Mouse (Mus musculus) intestine, postnatal 0 days (tissue): ENCODE results near the gene Yars. TPM values are rescaled to one million over a fixed set of nuclear protein-coding genes. Genes with fewer than 3 reads are reported as not detected.
"Not testable (repeated sequence)": the region's sequence is repeated elsewhere in the genome, so short reads cannot be mapped to it uniquely, and the experiment has no call there.

Experiments used
- ATAC-seq: fragments of 200-750 bp; cut with Nextera tagmentation; 2 replicates; pipeline ENCODE4 v1.8.0; 2017; ENCODE audit warnings: mild to moderate bottlenecking, moderate TSS enrichment, moderate library complexity
- H3K27ac ChIP-seq: fragments of 300-500 bp; sonication (generic); 2 replicates; pipeline ENCODE4 v1.5.1; 2014; ENCODE audit warnings: mild to moderate bottlenecking, low read depth, low read length, moderate library complexity
- H3K27me3 ChIP-seq: fragments of 300-500 bp; sonication (generic); replicated peaks from 2 replicates; pipeline ENCODE4 v1.6.1; 2014; ENCODE audit warnings: low read length, mixed read lengths; ENCODE audit not compliant: control insufficient read depth, insufficient read depth
- H3K36me3 ChIP-seq: fragments of 300-500 bp; sonication (generic); 2 replicates; pipeline ENCODE4 v1.6.1; 2014; ENCODE audit warnings: mild to moderate bottlenecking, moderate library complexity; ENCODE audit not compliant: control insufficient read depth, insufficient read depth
- H3K4me1 ChIP-seq: fragments of 300-500 bp; sonication (generic); replicated peaks from 2 replicates; pipeline ENCODE4 v1.6.1; 2014; ENCODE audit warnings: antibody characterized with exemption, low read length, mixed read lengths; ENCODE audit not compliant: control insufficient read depth, insufficient read depth
- H3K4me2 ChIP-seq: fragments of 300-500 bp; sonication (generic); replicated peaks from 2 replicates; pipeline ENCODE4 v1.6.1; 2014; ENCODE audit warnings: low read depth, mild to moderate bottlenecking, moderate library complexity
- H3K4me3 ChIP-seq: fragments of 300-500 bp; sonication (generic); 2 replicates; pipeline ENCODE4 v1.5.1; 2014; ENCODE audit warnings: low read depth, low read length
- H3K9ac ChIP-seq: fragments of 300-500 bp; sonication (generic); 2 replicates; pipeline ENCODE4 v1.6.1; 2014; ENCODE audit warnings: mild to moderate bottlenecking, low read depth, low read length
- H3K9me3 ChIP-seq: fragments of 300-500 bp; sonication (generic); 2 replicates; pipeline ENCODE4 v1.6.1; 2016; ENCODE audit warnings: mixed run types; ENCODE audit not compliant: control insufficient read depth
- CTCF ChIP-seq: sonication (generic); IDR thresholded peaks from 2 replicates; pipeline ENCODE4 v1.5.1; 2016; ENCODE audit warnings: low read depth, mild to moderate bottlenecking, control low read depth, antibody characterized with exemption, moderate library complexity
- WGBS: fragments of 180-500 bp; shearing (Covaris S2); extraction: QIAGEN DNeasy Blood & Tissue Kit; methylation state at CpG from one replicate; pipeline ENCODE4 v1.1.7; 2014; 5-methylcytosine and 5-hydroxymethylcytosine counted together
- polyA plus RNA-seq: library from polyadenylated mRNA; unstranded; fragments of >200 nt; fragmentation: Nextera tagmentation; extraction: Ambion mirVana; gene quantifications from 2 replicates; pipeline ENCODE4 v1.2.1, GENCODE M21; 2015

The Yars gene
- polyA plus RNA-seq, 1 experiment from 2014 or later = 35.6 TPM

GRCm38 (mm10) chr4:129197514-129197913, 8.0 kb downstream of the Yars start:
- TF ChIP-seq CTCF = no peak
- H3K36me3 ChIP-seq = peaks cover 53% of the 10 kb centered on the region
- 99% methylated on average over 6 of the region's 6 CpGs for WGBS

GRCm38 (mm10) chr4:129204655-129205054, 15.1 kb downstream of the Yars start:
- H3K4me3 ChIP-seq = no peak overlapping the region
- H3K4me1 ChIP-seq = no peaks in the 10 kb centered on the region
- H3K36me3 ChIP-seq = peaks cover 78% of the 10 kb centered on the region
- H3K27ac ChIP-seq = no peak overlapping the region
- no peaks in the 10 kb centered on the region for H3K9me3 ChIP-seq
- no peak for ATAC-seq
- H3K4me2 ChIP-seq = no peak overlapping the region
- no peaks in the 10 kb centered on the region for H3K27me3 ChIP-seq
- TF ChIP-seq CTCF = no peak
- 91% methylated on average over 10 of the region's 10 CpGs for WGBS
- no peak overlapping the region for H3K9ac ChIP-seq

More at GRCm38 (mm10) chr4:129197514-129197913, 8.0 kb downstream of the Yars start:
- no peak overlapping the region for H3K27ac ChIP-seq
- no peak overlapping the region for H3K9ac ChIP-seq
- no peaks in the 10 kb centered on the region for H3K9me3 ChIP-seq
- H3K4me2 ChIP-seq = no peak overlapping the region
- H3K27me3 ChIP-seq = no peaks in the 10 kb centered on the region
- no peaks in the 10 kb centered on the region for H3K4me1 ChIP-seq
- no peak overlapping the region for H3K4me3 ChIP-seq
- ATAC-seq = no peak

- no peaks in the 10 kb centered on the region for H3K27me3 ChIP-seq
- WGBS = 41% methylated on average over 8 of the region's 8 CpGs
- peaks cover 79% of the 10 kb centered on the region for H3K36me3 ChIP-seq
- TF ChIP-seq CTCF = no peak
- no peak overlapping the region for H3K9ac ChIP-seq
- H3K27ac ChIP-seq = no peak overlapping the region; the same call in 1 of the 2 replicates
- H3K4me1 ChIP-seq = no peaks in the 10 kb centered on the region
- no peak overlapping the region for H3K4me2 ChIP-seq
- no peak overlapping the region for H3K4me3 ChIP-seq
- no peaks in the 10 kb centered on the region for H3K9me3 ChIP-seq
- no peak for ATAC-seq
These were observed 17.2 kb downstream of the Yars start for GRCm38 (mm10) chr4:129206792-129207191.

- 45% methylated on average over 7 of the region's 7 CpGs for WGBS
- no peak for ATAC-seq
- no peak overlapping the region for H3K4me2 ChIP-seq
- TF ChIP-seq CTCF = peak; percentile 81
- no peak overlapping the region for H3K4me3 ChIP-seq
- peaks cover 77% of the 10 kb centered on the region for H3K36me3 ChIP-seq
- H3K9me3 ChIP-seq = no peaks in the 10 kb centered on the region
- no peak overlapping the region for H3K9ac ChIP-seq
- no peaks in the 10 kb centered on the region for H3K4me1 ChIP-seq
- H3K27ac ChIP-seq = no peak overlapping the region
- no peaks in the 10 kb centered on the region for H3K27me3 ChIP-seq
These were observed 19.9 kb downstream of the Yars start for GRCm38 (mm10) chr4:129209504-129209903.

GRCm38 (mm10) chr4:129211461-129211860, 21.9 kb downstream of the Yars start:
- no peaks in the 10 kb centered on the region for H3K4me1 ChIP-seq
- no peak overlapping the region for H3K4me2 ChIP-seq
- peaks cover 80% of the 10 kb centered on the region for H3K36me3 ChIP-seq
- no peak overlapping the region for H3K27ac ChIP-seq
- no peaks in the 10 kb centered on the region for H3K9me3 ChIP-seq
- no peaks in the 10 kb centered on the region for H3K27me3 ChIP-seq
- TF ChIP-seq CTCF = no peak
- ATAC-seq = no peak
- WGBS = 77% methylated on average over 4 of the region's 4 CpGs
- H3K9ac ChIP-seq = no peak overlapping the region
- H3K4me3 ChIP-seq = no peak overlapping the region

- not testable (repeated sequence) for H3K4me3 ChIP-seq, H3K4me2 ChIP-seq, H3K27ac ChIP-seq, H3K27me3 ChIP-seq, H3K9ac ChIP-seq, H3K4me1 ChIP-seq, ATAC-seq, H3K9me3 ChIP-seq
- peak; percentile 64 for TF ChIP-seq CTCF
- peaks cover 80% of the 10 kb centered on the region for H3K36me3 ChIP-seq
- 62% methylated on average over 3 of the region's 3 CpGs for WGBS
These were observed 22.9 kb downstream of the Yars start for GRCm38 (mm10) chr4:129212486-129212885.

GRCm38 (mm10) chr4:129218569-129219175, 29.1 kb downstream of the Yars start:
- Histone ChIP-seq H3K4me3 (no peak overlapping the region), H3K27me3 (no peaks in the 10 kb centered on the region), H3K4me1 (no peaks in the 10 kb centered on the region), H3K27ac (no peak overlapping the region; the same call in 1 of the 2 replicates), H3K36me3 (peaks cover 95% of the 10 kb centered on the region), H3K9me3 (no peaks in the 10 kb centered on the region), H3K4me2 (no peak overlapping the region), H3K9ac (no peak overlapping the region)
- no peak for TF ChIP-seq CTCF
- 80% methylated on average over 7 of the region's 7 CpGs for WGBS
- no peak for ATAC-seq
